Mouse (Mus musculus): ENCODE results near the gene Ryr3. TPM values are rescaled to one million over a fixed set of nuclear protein-coding genes. Genes with fewer than 3 reads are reported as not detected.

Ryr3 gene
- polyA plus RNA-seq, 1 experiment from 2014 or later, result 4.3 TPM

DNA sequence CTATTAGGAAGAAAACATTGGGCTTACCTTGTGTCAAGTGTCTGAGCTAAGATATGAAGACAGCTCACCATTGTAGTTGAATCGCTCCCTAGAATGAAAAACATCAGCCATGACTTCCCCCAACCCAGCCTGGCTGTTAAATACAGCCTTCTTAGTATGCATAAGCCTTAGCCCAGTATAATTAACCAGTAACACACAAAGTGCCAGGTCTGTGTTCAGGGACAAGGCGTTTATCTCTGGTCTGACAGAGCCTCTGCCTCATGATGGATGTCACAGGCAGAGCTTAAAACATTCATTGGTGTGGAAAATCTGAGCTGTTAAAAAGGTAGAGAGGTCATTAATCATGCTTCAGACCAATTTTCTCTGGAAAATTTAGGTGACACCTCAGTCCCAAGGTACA, 484.0 kb downstream of the Ryr3 start:
- Histone ChIP-seq H3K27me3 (replicated peaks) (no peaks in the 10 kb centered on the region), H3K27ac (ENCODE audit: poor library complexity, severe bottlenecking) (no peak overlapping the region), H3K4me2 (no peak overlapping the region), H3K4me1 (replicated peaks) (no peaks in the 10 kb centered on the region), H3K9ac (no peak overlapping the region), H3K4me3 (no peak overlapping the region), H3K9me3 (replicated peaks) (0 out of 2 replicates have a peak, but pooled peaks cover 2% of the 10 kb centered on the region), H3K36me3 (no peaks in the 10 kb centered on the region)
- WGBS, result 54% methylated on average over 2 of the region's 2 CpGs
- no peak for ATAC-seq (ENCODE audit: insufficient number of reproducible peaks, low FRiP score)

DNA sequence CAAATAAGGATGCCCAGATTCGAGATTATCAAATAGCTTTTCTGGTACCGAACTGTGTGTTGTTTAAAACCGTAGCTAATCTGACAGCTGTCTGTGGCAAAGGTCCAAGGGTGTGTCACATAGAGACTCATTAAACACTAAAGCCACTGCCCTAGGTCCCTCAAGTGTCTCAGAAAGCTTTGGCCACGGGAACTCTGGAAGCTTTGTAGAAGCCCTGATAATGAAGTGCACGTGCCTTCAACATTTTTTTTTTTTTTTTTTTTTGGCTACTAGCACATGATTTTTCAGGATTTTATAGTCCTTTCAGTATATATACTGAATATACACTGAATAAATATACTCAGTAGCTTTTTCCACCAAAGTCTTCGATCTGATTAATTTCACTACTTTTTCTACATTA, 489.1 kb downstream of the Ryr3 start:
- H3K4me3 ChIP-seq, result no peak overlapping the region
- WGBS, result 48% methylated on average over 6 of the region's 6 CpGs

DNA sequence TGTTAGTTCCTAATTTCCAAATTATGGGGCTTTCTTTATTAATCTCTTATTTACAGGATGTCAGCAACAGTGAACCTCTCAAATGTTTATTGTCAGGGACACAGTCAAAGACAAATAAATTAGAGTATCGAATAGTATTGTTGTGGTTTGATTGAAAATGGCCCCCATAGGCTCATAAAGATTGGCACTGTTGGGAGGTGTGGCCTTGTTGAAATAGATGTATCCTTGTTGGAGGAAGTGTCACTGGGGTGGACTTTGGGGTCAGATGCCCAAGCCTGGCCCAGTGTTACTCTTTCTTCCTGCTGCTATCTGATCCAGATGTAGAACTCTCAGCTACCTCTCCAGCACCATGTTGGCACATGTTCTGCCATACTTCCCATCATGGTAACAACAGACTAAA, 495.7 kb downstream of the Ryr3 start:
- Histone ChIP-seq H3K36me3 (no peaks in the 10 kb centered on the region), H3K4me1 (replicated peaks) (no peaks in the 10 kb centered on the region), H3K4me3 (no peak overlapping the region), H3K27ac (ENCODE audit: poor library complexity, severe bottlenecking) (no peak overlapping the region), H3K4me2 (no peak overlapping the region), H3K9me3 (replicated peaks) (no peaks in the 10 kb centered on the region), H3K9ac (no peak overlapping the region), H3K27me3 (replicated peaks) (no peaks in the 10 kb centered on the region)
- no peak for ATAC-seq (ENCODE audit: insufficient number of reproducible peaks, low FRiP score)
- WGBS, result 78% methylated on average over 1 of the region's 1 CpGs

More for the DNA sequence above, 489.1 kb downstream of the Ryr3 start:
- H3K36me3 ChIP-seq, result no peaks in the 10 kb centered on the region
- no peak overlapping the region for H3K9ac ChIP-seq
- ATAC-seq (ENCODE audit: insufficient number of reproducible peaks, low FRiP score), result no peak
- no peak overlapping the region for H3K4me2 ChIP-seq
- H3K27ac ChIP-seq (ENCODE audit: poor library complexity, severe bottlenecking), result no peak overlapping the region
- H3K4me1 ChIP-seq (replicated peaks), result no peaks in the 10 kb centered on the region
- no peaks in the 10 kb centered on the region for H3K9me3 ChIP-seq (replicated peaks)
- no peaks in the 10 kb centered on the region for H3K27me3 ChIP-seq (replicated peaks)

DNA sequence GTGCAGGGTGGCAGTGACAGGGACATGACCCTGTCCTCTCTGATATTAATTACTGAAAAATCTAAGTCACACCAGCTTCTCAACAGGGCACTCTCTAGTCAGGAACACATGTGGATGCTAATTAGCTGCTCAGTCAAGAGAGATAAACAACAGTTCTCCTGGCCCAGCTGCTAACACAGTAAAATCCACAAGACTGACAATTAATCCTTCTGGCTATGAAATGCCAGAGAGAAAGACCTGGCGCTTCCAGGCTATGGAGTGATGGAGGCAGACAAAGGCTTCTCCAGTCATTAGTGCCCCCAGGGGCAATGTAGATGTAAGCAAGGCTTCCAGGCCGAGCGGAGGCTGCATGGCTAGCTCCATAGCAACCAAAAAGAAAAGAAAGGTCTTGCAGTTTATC, 496.2 kb downstream of the Ryr3 start:
- H3K36me3 ChIP-seq, result no peaks in the 10 kb centered on the region
- H3K27me3 ChIP-seq (replicated peaks), result no peaks in the 10 kb centered on the region
- no peak overlapping the region for H3K4me3 ChIP-seq
- H3K4me1 ChIP-seq (replicated peaks), result no peaks in the 10 kb centered on the region
- H3K9me3 ChIP-seq (replicated peaks), result no peaks in the 10 kb centered on the region
- no peak overlapping the region for H3K9ac ChIP-seq
- no peak overlapping the region for H3K27ac ChIP-seq (ENCODE audit: poor library complexity, severe bottlenecking)
- no peak for ATAC-seq (ENCODE audit: insufficient number of reproducible peaks, low FRiP score)
- no peak overlapping the region for H3K4me2 ChIP-seq
- WGBS, result 75% methylated on average over 3 of the region's 3 CpGs

DNA sequence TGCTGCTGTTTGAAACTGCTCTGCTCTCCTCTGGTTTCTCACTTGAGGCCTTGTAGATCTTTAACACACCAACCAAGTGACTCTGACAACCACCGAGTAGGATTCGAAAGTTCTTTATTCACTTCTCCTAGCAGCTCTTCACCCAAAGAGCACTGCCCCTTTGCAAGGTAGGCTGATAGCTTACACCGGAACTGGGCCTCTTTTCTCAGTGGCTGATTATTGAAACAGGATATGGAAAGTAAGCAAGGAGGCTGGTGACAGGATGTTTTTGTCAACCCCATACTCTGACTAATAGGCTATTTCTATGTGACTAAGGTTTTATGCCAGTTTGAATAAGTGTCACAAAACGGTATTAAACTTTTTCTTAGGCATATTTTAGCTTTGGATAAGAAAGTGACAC, 502.2 kb downstream of the Ryr3 start:
- Histone ChIP-seq H3K9me3 (replicated peaks) (no peaks in the 10 kb centered on the region), H3K36me3 (no peaks in the 10 kb centered on the region), H3K4me2 (no peak overlapping the region), H3K4me3 (no peak overlapping the region), H3K9ac (no peak overlapping the region), H3K27ac (ENCODE audit: poor library complexity, severe bottlenecking) (no peak overlapping the region), H3K27me3 (replicated peaks) (no peaks in the 10 kb centered on the region), H3K4me1 (replicated peaks) (no peaks in the 10 kb centered on the region)
- no peak for ATAC-seq (ENCODE audit: insufficient number of reproducible peaks, low FRiP score)
- WGBS, result 61% methylated on average over 4 of the region's 4 CpGs

DNA sequence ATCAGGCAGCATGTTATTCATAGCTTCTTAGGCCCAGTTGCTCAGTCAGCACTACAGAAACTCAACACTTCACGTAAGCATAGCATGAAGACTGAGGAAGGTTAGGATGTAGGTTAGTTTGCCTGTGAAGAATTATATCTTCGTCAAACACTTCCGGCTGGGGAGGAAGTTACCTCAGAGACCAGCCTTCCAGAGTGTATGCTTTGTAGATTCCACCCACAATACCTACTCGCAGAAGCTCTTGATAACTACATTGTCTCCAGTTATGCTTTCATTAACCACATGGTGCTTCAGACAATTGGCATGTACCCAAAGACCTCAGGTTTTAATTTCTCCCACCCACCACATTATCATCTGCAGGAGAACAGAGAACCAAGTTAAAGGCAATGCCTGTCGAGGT, 535.1 kb downstream of the Ryr3 start:
- Histone ChIP-seq H3K4me1 (replicated peaks) (no peaks in the 10 kb centered on the region), H3K36me3 (no peaks in the 10 kb centered on the region), H3K4me3 (no peak overlapping the region), H3K4me2 (no peak overlapping the region), H3K27ac (ENCODE audit: poor library complexity, severe bottlenecking) (no peak overlapping the region), H3K27me3 (replicated peaks) (no peaks in the 10 kb centered on the region), H3K9ac (no peak overlapping the region), H3K9me3 (replicated peaks) (no peaks in the 10 kb centered on the region)
- ATAC-seq (ENCODE audit: insufficient number of reproducible peaks, low FRiP score), result no peak
- 65% methylated on average over 5 of the region's 5 CpGs for WGBS

DNA sequence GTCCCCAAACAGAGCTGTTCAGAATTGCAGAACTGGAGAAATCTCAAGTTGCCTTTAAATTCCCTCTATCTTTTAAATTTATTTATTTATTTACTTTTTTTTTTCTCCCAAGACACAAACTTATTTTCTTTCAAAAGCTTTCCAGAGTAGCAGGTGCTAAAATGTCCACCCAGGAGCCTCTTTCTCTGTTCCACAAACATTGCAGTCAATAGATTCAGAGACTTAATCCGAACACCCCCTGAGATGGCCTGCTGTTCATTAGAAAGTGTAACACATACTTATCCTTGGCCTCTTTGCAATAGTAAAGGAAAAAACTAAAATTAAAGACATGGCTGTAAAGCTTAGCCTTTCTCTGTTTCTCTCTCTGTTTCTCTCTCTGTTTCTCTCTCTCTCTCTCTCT, 539.6 kb downstream of the Ryr3 start:
- no peak overlapping the region for H3K4me2 ChIP-seq
- H3K9ac ChIP-seq, result no peak overlapping the region
- H3K27me3 ChIP-seq (replicated peaks), result no peaks in the 10 kb centered on the region
- H3K36me3 ChIP-seq, result no peaks in the 10 kb centered on the region
- H3K4me3 ChIP-seq, result no peak overlapping the region
- no peak for ATAC-seq (ENCODE audit: insufficient number of reproducible peaks, low FRiP score)
- H3K4me1 ChIP-seq (replicated peaks), result no peaks in the 10 kb centered on the region
- no peaks in the 10 kb centered on the region for H3K9me3 ChIP-seq (replicated peaks)
- H3K27ac ChIP-seq (ENCODE audit: poor library complexity, severe bottlenecking), result no peak overlapping the region
- 61% methylated on average over 1 of the region's 1 CpGs for WGBS

DNA sequence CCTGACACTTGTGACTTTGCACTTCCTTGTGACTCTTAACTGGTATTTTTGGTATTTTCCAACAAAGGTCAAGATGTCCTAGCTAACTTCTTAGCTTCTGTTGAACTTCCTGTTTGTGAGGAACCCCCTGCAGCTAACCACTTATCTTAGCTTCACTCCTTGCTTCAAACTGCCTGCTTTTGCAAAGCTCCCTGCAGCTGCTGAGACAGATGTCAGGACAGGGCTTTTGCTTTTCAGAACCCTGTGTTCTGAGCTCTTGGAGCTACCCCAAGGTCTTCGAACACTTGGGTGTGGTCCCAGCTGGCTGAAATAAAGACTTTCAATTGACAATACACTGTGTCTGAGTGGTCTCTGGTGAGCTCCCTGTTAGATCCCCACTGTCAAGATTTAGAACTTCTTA, 540.2 kb downstream of the Ryr3 start:
- Histone ChIP-seq H3K4me2 (no peak overlapping the region), H3K27me3 (replicated peaks) (no peaks in the 10 kb centered on the region), H3K9ac (no peak overlapping the region), H3K4me1 (replicated peaks) (no peaks in the 10 kb centered on the region), H3K36me3 (no peaks in the 10 kb centered on the region), H3K4me3 (no peak overlapping the region), H3K27ac (ENCODE audit: poor library complexity, severe bottlenecking) (no peak overlapping the region), H3K9me3 (replicated peaks) (no peaks in the 10 kb centered on the region)
- 35% methylated on average over 1 of the region's 1 CpGs for WGBS
- no peak for ATAC-seq (ENCODE audit: insufficient number of reproducible peaks, low FRiP score)

DNA sequence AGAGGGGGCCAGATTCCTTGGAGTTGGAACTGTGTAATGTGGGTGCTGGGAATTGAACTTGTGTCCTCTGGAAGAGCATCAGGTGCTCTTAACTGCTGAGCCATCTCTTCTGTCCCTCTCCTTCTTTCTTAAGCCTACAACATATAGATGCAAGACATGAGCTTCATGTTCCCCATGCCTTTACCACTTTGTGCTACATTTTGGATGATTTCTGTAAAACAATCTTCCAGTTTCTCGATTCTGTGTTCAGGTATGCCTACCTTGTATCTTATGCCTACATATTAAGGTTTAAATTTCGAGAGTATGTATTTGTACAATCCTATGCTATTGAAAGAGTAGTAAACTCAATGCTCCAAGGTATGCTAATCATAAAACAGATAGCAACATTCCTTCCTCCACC, 540.7 kb downstream of the Ryr3 start:
- H3K9me3 ChIP-seq (replicated peaks), result no peaks in the 10 kb centered on the region
- ATAC-seq (ENCODE audit: insufficient number of reproducible peaks, low FRiP score), result no peak
- no peaks in the 10 kb centered on the region for H3K4me1 ChIP-seq (replicated peaks)
- H3K4me3 ChIP-seq, result no peak overlapping the region
- H3K9ac ChIP-seq, result no peak overlapping the region
- no peaks in the 10 kb centered on the region for H3K36me3 ChIP-seq
- no peak overlapping the region for H3K4me2 ChIP-seq
- H3K27ac ChIP-seq (ENCODE audit: poor library complexity, severe bottlenecking), result no peak overlapping the region
- 73% methylated on average over 2 of the region's 2 CpGs for WGBS
- H3K27me3 ChIP-seq (replicated peaks), result no peaks in the 10 kb centered on the region

DNA sequence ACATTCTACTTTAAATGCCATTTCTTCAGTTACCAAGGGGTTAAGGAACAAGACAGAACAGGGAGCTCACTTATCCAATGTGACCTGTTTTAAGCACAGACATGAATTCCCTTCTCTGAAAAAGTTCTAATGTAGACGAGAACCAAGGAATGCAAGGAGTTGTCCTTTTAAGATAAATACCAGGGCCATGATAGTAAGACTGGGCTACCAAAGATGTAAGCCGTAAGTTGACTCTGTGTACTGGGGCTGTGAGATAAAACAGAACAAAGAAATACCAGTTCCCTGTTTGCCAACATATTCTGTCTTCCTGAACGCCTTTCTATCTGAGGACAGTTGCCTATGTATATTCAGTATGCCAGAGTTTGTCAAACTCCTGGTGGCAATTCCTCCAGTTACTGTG, 547.4 kb downstream of the Ryr3 start:
- no peaks in the 10 kb centered on the region for H3K4me1 ChIP-seq (replicated peaks)
- no peaks in the 10 kb centered on the region for H3K36me3 ChIP-seq
- no peak overlapping the region for H3K27ac ChIP-seq (ENCODE audit: poor library complexity, severe bottlenecking)
- 46% methylated on average over 3 of the region's 3 CpGs for WGBS
- no peak for ATAC-seq (ENCODE audit: insufficient number of reproducible peaks, low FRiP score)
- H3K27me3 ChIP-seq (replicated peaks), result no peaks in the 10 kb centered on the region
- H3K4me2 ChIP-seq, result no peak overlapping the region
- H3K4me3 ChIP-seq, result no peak overlapping the region
- H3K9ac ChIP-seq, result no peak overlapping the region
- no peaks in the 10 kb centered on the region for H3K9me3 ChIP-seq (replicated peaks)

DNA sequence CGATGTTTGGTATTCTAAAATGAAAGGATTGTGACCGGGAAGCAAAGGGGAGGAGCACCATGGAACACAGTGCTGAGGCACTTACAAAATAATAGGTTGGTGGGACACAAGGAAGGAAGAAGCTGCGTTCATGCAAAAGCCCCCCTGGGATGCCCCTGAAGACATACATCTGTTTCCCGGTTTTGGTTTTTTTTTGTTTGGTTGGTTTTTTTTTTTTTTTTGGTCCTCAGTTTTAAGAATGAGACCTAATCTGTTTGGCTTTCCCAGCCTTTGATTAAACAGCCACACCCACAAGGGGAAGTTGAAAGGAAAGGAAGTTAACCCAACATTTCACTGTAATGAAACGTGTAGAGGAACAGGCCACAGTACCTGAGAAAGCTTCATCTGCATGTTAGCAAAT, 560.8 kb downstream of the Ryr3 start:
- Histone ChIP-seq H3K9ac (no peak overlapping the region), H3K9me3 (replicated peaks) (no peaks in the 10 kb centered on the region), H3K27ac (ENCODE audit: poor library complexity, severe bottlenecking) (no peak overlapping the region), H3K4me3 (no peak overlapping the region), H3K4me1 (replicated peaks) (no peaks in the 10 kb centered on the region), H3K36me3 (no peaks in the 10 kb centered on the region), H3K27me3 (replicated peaks) (no peaks in the 10 kb centered on the region), H3K4me2 (no peak overlapping the region)
- 55% methylated on average over 5 of the region's 5 CpGs for WGBS
- ATAC-seq (ENCODE audit: insufficient number of reproducible peaks, low FRiP score), result no peak

DNA sequence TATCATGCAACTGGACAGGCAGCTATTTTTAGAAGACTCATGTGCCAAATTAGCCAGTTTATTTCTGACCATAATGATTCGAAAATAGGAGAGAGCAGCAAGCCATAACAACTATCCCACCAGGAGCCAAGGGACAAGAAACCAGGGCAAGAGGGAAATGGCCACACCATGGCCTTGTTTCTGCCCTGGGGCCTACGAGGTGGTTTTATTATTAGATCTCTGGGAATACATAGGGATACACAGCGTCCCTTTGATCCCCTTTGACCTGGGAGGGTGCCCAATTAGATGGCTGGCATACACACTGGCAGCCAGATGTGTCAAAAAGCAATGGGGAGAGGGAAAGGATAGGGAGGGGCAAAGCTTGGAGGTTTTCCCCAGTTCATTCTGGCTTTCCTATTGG, 563.1 kb downstream of the Ryr3 start:
- Histone ChIP-seq H3K4me3 (no peak overlapping the region), H3K27me3 (replicated peaks) (no peaks in the 10 kb centered on the region), H3K36me3 (no peaks in the 10 kb centered on the region), H3K27ac (ENCODE audit: poor library complexity, severe bottlenecking) (no peak overlapping the region), H3K9me3 (replicated peaks) (no peaks in the 10 kb centered on the region), H3K4me2 (no peak overlapping the region), H3K9ac (no peak overlapping the region), H3K4me1 (replicated peaks) (no peaks in the 10 kb centered on the region)
- no peak for ATAC-seq (ENCODE audit: insufficient number of reproducible peaks, low FRiP score)
- 74% methylated on average over 3 of the region's 3 CpGs for WGBS

Data from heart, embryonic 12.5 days (tissue).